Mouse (Mus musculus) cerebellum, adult 9-10 months (tissue): Measurements from ENCODE around the gene Fam53b.

Source experiments
- DNase-seq: peaks from one replicate; pipeline ENCODE4 v3.0.0; 2022

The Fam53b gene

GRCm38 (mm10) chr7:132810368-132810767 lies 3.3 kb downstream of the Fam53b start:
- DNase-seq, result peak; percentile 75

DNA sequence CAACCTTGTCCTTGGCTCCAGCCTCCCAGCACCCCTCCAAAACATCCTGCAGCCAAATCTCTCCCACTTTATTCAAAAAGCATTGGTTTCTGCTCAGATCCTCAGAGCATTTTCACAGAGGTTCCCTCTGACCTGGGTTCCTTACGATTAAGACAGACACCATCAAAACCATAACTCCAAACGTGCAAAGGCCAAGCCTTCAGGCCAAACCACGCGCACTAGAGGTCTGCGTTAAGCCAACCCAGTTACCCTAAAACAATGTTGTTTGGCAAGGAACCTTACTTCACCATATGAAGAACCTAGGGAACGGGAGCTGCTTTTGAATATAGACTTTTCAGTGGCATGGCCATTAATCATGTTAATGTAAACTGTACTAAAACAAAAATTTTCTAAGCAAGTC lies 4.0 kb downstream of the Fam53b start:
- peak; percentile 57 for DNase-seq

DNA sequence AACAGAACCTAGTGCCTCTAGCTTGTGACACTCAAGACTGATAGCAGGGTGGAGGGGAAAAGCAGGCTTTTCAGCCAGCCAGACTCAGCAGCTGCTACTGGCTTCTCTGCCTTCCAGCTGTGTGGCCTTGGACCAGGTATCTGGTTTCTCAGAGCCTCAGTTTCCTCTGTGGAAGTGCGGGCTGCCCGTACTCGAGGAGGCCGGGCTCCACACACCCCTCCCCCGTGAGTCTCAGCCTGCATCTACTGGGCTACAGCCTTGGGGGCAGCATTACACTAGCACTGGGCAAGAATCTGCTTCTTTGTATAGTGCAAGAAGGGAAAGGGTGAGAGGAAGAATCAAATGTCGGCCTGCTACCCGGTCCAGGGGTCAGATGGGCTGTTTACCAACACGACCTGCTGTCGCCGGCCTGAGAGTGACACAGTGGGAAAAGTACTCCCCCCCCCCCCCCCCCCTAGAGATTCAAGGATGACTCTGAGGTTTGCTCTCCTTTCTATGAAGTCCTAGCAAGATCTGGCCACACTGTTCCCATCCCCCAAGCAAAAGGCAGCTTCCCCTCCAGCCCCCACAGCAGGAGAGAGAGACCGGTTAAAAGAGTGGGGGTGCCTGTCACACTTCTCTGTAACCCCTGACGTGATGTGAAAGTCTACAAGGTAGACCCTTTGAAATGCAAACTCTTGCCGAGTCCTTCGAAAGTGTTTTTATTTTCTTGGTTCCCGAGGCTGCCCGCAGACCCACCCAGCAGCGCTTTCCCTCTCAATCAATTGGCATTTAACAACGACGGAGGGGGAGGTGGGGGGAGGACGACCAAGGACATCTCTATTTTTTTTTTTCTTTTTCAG lies 4.6 kb downstream of the Fam53b start:
- DNase-seq, result peak; percentile 75

GRCm38 (mm10) chr7:132808051-132808796 lies 5.5 kb downstream of the Fam53b start:
- DNase-seq, result peak; percentile 70

DNA sequence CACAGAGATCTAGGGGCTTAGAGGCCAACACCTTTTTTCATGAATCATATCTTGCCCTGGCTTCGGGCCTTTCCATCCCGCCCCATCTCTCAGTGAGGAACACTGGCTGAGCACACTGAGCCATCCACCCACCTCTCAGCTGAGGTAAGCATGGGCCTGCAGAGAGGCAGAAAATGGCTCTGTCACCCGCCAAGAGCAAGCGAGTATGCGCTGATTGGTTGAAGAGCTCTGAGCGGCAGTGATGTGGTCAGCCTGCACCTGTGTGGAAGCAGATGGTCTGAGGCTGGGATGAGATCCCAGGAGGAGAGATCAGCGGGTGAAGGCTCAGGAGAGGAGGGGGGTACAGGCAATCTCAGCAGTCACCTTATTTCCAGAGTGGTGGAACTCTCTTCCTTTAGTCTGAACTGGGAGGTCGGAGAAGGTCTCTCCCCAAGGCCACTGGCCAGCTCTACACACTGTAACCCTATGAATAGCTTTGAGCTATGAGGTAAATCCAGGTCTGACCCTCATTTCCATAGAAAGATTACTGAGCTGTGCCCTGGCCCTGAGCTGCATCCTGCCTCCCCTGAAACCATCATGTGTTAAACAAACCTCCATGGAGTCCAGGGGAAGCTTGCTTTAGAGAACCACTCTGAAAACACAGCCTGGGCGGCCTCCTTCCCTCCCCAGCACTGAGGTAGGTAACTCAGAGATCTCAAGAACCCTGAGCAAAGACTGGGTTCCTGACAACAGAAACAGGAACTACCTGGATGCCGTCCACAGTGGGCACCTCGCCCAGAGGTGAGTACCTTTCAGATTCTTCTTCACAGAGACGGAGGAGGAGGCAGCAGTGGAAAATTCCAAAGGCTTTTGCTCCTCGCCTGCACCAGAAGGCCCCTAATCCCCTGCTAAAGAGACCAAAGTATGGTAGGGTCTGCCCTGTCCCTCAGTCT lies 6.5 kb downstream of the Fam53b start:
- peak; percentile 95 for DNase-seq

DNA sequence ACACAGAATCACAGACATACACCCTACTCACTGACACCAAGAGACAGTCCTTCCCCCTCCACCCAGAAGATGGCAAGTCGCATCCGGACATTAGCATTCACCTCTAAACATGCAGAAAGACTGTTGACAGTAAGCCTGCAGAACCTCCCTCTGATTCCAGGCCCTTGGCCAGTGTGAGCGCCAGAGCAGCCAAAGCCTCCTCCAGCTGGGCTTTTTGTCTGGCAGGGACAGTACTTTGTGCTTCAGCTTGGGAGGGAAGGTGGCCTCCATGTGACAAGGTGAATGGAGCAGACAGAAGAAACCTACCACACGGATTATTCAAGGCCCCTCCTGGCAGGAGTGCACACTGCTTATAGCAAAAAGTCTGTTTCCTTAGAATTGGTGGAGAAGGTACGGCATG lies 7.4 kb downstream of the Fam53b start:
- DNase-seq, result peak; percentile 87

GRCm38 (mm10) chr7:132804951-132805350 lies 8.7 kb downstream of the Fam53b start:
- DNase-seq, result peak; percentile 54

DNA sequence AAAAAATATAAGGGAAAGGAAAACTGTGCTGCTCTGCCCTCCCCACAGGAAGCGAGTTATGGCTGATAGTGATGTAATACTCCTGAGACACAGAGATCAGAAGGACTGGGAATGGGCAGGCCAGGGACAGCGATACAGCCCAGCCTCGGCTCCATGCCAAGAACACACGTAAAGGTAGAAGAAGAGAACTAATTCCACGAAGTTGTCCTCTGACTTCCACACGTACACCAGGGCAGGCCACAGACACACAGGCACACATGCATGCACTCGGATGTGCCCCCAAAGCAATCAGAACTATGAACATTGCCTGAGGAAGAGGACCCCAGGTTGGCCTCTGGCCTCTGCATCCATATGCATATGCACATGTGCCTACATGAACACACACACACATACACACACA lies 9.2 kb downstream of the Fam53b start:
- peak; percentile 64 for DNase-seq

DNA sequence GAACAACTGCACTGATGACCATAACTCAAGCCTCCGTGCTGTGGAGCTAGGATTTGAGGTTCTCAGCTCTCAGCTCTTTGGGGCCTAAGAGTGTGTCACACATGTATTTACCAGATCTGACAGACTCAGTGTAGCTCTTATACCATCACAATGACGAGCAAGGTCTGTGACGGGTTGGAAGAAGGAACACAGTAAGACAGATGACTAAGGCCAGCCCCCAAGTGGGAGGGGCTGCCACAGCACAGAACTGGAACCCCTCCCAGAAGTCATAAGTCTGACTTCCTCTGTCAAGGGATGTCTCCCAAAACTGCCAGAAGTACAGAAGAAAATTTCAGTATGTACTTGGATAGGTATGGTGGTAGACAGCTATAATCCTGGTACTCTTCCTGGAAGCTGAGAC lies 9.7 kb downstream of the Fam53b start:
- DNase-seq, result peak; percentile 57

DNA sequence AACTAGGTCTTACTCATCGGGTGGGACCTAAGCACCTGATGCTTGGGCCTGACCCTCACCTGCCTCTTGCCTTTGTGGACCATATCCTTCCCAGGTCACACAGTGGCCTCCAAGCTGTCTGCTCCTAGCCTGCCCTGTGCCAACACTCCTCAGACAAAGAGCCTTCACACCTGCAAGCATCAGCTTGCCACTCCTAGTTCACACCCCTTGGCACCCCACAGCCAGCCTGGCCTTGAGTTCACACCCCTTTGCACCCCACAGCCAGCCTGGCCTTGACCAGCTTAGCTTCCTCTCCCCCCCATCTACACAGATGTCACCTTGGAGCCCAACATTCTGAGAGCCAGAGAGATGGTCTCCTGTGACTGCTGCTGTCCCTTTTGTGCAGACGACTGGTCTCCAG lies 10.3 kb downstream of the Fam53b start:
- DNase-seq, result peak; percentile 47

GRCm38 (mm10) chr7:132802691-132803090 lies 11.0 kb downstream of the Fam53b start:
- DNase-seq, result peak; percentile 46

GRCm38 (mm10) chr7:132802066-132802465 lies 11.6 kb downstream of the Fam53b start:
- DNase-seq, result no peak

DNA sequence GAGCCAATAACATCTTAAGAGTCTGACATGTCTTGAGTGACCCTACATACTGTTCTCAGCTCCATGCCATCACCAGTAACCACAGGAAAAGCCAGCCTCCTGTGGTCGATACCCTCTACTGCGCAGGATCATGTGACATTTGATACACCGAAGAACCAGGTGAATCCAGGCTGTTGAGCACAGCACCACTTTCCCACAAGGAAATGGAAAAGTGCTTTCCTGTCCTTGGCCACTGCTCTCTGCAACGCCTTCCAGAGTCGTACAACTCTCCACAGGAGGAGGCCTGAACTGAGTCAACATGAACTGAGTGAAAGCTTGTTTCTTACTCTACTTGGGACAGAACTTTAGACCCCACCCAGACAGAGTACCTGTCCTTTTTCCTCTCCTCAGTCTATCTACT lies 12.2 kb downstream of the Fam53b start:
- DNase-seq, result peak; percentile 47

- DNase-seq, result peak; percentile 45
These were observed 12.8 kb downstream of the Fam53b start for GRCm38 (mm10) chr7:132800868-132801267.

GRCm38 (mm10) chr7:132799119-132800016 lies 14.3 kb downstream of the Fam53b start:
- no peak for DNase-seq

- no peak for DNase-seq
These were observed 18.5 kb downstream of the Fam53b start for GRCm38 (mm10) chr7:132795141-132795540.

DNA sequence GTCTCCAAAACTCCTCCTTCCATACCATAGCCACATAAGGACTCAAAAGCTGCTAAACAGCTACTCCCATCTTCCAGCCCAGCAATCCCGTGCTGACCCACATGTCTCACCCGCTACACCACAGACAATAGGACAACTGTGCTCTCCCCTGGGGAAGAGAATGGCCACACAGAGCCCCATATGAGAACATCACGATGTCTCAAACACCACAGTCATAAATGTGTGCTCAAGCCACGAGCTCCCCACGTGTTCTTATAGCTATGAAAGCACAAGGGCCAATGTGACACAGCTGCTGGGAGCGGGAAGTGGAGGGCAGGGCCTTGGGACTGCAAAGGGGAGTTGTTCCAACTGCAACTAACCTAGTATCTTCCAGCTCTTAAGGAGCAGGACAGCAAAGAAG lies 20.2 kb downstream of the Fam53b start:
- DNase-seq, result no peak

DNA sequence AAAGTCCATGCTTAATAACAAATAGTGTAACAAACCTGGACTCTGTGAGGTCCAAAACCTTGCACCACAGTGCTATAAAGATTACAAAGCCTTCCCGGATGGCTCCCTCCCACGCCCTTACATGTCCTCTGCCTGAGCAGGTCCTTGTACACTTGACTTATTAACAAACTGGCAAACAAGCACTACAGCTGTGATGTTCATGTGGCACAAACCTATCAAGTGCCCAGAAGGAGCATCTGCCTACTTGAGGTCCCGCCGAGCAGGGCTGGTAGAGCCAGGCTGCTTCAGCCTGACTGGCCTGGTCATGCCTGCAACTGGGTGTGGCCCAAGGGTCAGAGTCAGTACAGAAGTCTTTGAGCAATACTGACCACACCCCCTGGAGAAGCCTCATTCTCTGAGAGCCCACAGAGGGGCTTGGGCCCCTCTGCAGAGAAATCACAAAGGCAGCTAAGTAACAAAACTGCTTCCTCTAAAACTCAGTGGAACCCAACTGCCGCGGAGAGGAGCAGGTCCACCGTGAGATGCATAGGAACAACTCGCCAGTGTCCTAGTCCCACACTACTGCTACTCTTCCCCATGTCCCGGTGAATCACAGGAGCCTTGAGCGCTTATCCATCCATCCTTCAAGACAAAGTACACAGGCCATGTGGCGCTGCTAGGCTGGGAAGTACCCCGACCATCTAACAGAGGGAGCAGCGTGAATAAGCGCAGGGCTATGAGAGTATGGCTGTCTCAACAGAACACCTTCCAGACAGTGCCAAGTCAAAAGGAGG lies 23.1 kb downstream of the Fam53b start:
- no peak for DNase-seq

GRCm38 (mm10) chr7:132788826-132789225 lies 24.9 kb downstream of the Fam53b start:
- DNase-seq, result peak; percentile 73

GRCm38 (mm10) chr7:132787496-132788190 lies 26.0 kb downstream of the Fam53b start:
- no peak for DNase-seq
